Mouse (Mus musculus) small intestine, adult 2 months (tissue): ENCODE results near the gene Crtc3.

ENCODE experiments used
- CTCF ChIP-seq: fragments of 200-500 bp; IDR thresholded peaks from 2 replicates; pipeline ENCODE4 v1.5.1; 2012; ENCODE audit warnings: low read depth, mild to moderate bottlenecking, control low read depth, inconsistent platforms, low read length, moderate library complexity, mixed read lengths; ENCODE audit not compliant: insufficient replicate concordance, insufficient read length; ENCODE audit errors: extremely low read depth
- POLR2A ChIP-seq: fragments of 200-500 bp; IDR thresholded peaks from 2 replicates; pipeline ENCODE4 v1.6.1; 2012; ENCODE audit warnings: low read depth, mild to moderate bottlenecking, control low read depth, inconsistent platforms, low read length, moderate library complexity

DNA sequence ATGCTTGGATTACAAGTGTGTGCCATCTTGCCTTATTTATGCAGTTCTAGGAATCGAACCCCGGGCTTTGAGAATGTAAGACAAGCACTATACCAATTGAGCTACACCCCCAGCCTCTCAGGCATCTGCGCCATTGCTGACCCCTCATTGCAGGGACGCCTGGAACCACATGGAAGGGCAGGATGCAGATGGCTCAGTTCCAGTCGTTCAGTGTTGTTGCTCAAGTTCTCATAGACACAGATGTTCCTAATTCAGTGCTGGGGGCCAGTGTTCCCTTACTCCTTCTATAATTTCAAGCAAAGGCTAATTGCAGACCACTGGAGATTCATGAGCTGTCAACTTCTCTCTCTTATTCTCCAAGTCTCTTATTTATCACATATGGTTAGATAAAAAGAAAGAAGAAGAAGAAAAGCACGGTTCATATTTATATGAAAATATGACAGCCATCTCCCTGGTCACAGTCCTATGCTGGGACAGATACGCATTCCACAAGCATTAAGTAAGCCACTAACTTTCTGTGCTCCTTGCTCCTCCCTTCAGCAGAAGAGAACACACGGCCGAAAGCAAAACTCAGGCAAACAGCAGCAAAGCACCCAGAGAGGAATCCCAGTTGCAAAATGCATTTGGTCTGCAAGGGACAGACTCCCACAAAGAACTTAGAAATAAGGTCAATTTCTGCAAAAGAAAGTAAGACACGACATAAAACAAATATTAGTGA lies 22.3 kb downstream of the Crtc3 start:
- no peak for TF ChIP-seq CTCF
- no peak for TF ChIP-seq POLR2A
